Mouse (Mus musculus) frontal cortex, adult (tissue): ENCODE data around the gene Ralgds.
"Not testable (repeated sequence)": the region's sequence is repeated elsewhere in the genome, so short reads cannot be mapped to it uniquely, and the experiment has no call there.

Experiments
- ATAC-seq: cut with Nextera tagmentation; 2 replicates; pipeline ENCODE4 v1.9.2; 2017; ENCODE audit warnings: mild to moderate bottlenecking, moderate library complexity, mixed read lengths; ENCODE audit not compliant: low TSS enrichment

Gene Ralgds

GRCm38 (mm10) chr2:28512798-28513401, at the start of gene Ralgds:
Ralgds (plus strand) TSS chr2:28513125.
- ATAC-seq: peak; percentile 35; the same call in 1 of the 2 replicates

GRCm38 (mm10) chr2:28463919-28464318, 49.0 kb upstream of the Ralgds start:
- no peak for ATAC-seq

GRCm38 (mm10) chr2:28464919-28465318, 48.0 kb upstream of the Ralgds start:
- no peak for ATAC-seq

GRCm38 (mm10) chr2:28465836-28466518, 46.9 kb upstream of the Ralgds start, which contains the start of gene 1700007K13Rik:
1700007K13Rik (minus strand) TSS chr2:28466332.
- peak; percentile 81 for ATAC-seq

- peak; percentile 89 for ATAC-seq
Observed at GRCm38 (mm10) chr2:28467860-28468485, 45.0 kb upstream of the Ralgds start, which contains the start of gene Mrps2. Mrps2 (plus strand) TSS chr2:28468066.

GRCm38 (mm10) chr2:28468486-28469225, 44.3 kb upstream of the Ralgds start:
- ATAC-seq: no peak

GRCm38 (mm10) chr2:28469461-28469860, 43.5 kb upstream of the Ralgds start:
- ATAC-seq: no peak

GRCm38 (mm10) chr2:28470591-28470990, 42.3 kb upstream of the Ralgds start:
- ATAC-seq: no peak

- not testable (repeated sequence) for ATAC-seq
Observed at GRCm38 (mm10) chr2:28472011-28472410, 40.9 kb upstream of the Ralgds start.

- not testable (repeated sequence) for ATAC-seq
Observed at GRCm38 (mm10) chr2:28477993-28478392, 34.9 kb upstream of the Ralgds start.

- no peak for ATAC-seq
Observed at GRCm38 (mm10) chr2:28479208-28480204, 33.4 kb upstream of the Ralgds start.

GRCm38 (mm10) chr2:28483861-28484260, 29.1 kb upstream of the Ralgds start:
- no peak for ATAC-seq

GRCm38 (mm10) chr2:28494521-28494920, 18.4 kb upstream of the Ralgds start:
- no peak for ATAC-seq

GRCm38 (mm10) chr2:28495207-28495756, 17.6 kb upstream of the Ralgds start:
- no peak; the same call in 1 of the 2 replicates for ATAC-seq

GRCm38 (mm10) chr2:28495801-28496595, 16.9 kb upstream of the Ralgds start:
- no peak for ATAC-seq

- no peak for ATAC-seq
Observed at GRCm38 (mm10) chr2:28496671-28497070, 16.3 kb upstream of the Ralgds start, which contains the start of gene Gbgt1. Gbgt1 (plus strand) TSS chr2:28496891.

- ATAC-seq: no peak
Observed at GRCm38 (mm10) chr2:28497561-28497960, 15.4 kb upstream of the Ralgds start.

GRCm38 (mm10) chr2:28498431-28498830, 14.5 kb upstream of the Ralgds start:
- ATAC-seq: no peak

GRCm38 (mm10) chr2:28502987-28503386, 9.9 kb upstream of the Ralgds start:
- ATAC-seq: no peak

GRCm38 (mm10) chr2:28504676-28505075, 8.2 kb upstream of the Ralgds start:
- no peak for ATAC-seq
